Mouse (Mus musculus) forebrain, postnatal 0 days (tissue): ENCODE measurements at regions not wholly inside any gene's neighbourhood (a gene's known extent, or its start where the extent isn't known, plus 50 kb on each side); places are given as distances from the start of the nearest gene placed in this dataset.

Experiments used
- ATAC-seq: fragments of 200-750 bp; cut with Nextera tagmentation; 2 replicates; pipeline ENCODE4 v1.8.0; 2017; ENCODE audit warnings: mild to moderate bottlenecking, moderate library complexity
- DNase-seq: peaks from one replicate; pipeline ENCODE4 v3.0.0-alpha.2; 2015
- H3K27ac ChIP-seq: fragments of 300-500 bp; sonication (generic); 2 replicates; pipeline ENCODE4 v1.5.1; 2014; ENCODE audit warnings: low read depth, mild to moderate bottlenecking, antibody characterized with exemption, low read length, moderate library complexity, mixed read lengths
- H3K27me3 ChIP-seq: fragments of 300-500 bp; sonication (generic); 2 replicates; pipeline ENCODE4 v1.6.1; 2014; ENCODE audit warnings: mild to moderate bottlenecking, low read length, mixed read lengths; ENCODE audit not compliant: insufficient read depth
- H3K36me3 ChIP-seq: fragments of 300-500 bp; sonication (generic); 2 replicates; pipeline ENCODE4 v1.6.1; 2014; ENCODE audit warnings: mild to moderate bottlenecking, moderate library complexity; ENCODE audit not compliant: insufficient read depth
- H3K4me1 ChIP-seq: fragments of 300-500 bp; sonication (generic); 2 replicates; pipeline ENCODE4 v1.6.1; 2014; ENCODE audit warnings: antibody characterized with exemption; ENCODE audit not compliant: insufficient read depth
- H3K4me2 ChIP-seq: fragments of 300-500 bp; sonication (generic); 2 replicates; pipeline ENCODE4 v1.6.1; 2014; ENCODE audit warnings: low read depth, mild to moderate bottlenecking, moderate library complexity
- H3K4me3 ChIP-seq: fragments of 300-500 bp; sonication (generic); 2 replicates; pipeline ENCODE4 v1.5.1; 2014; ENCODE audit warnings: low read depth, low read length, mixed read lengths
- H3K9ac ChIP-seq: fragments of 300-500 bp; sonication (generic); 2 replicates; pipeline ENCODE4 v1.6.1; 2014; ENCODE audit warnings: mild to moderate bottlenecking
- H3K9me3 ChIP-seq: fragments of 300-500 bp; sonication (generic); 2 replicates; pipeline ENCODE4 v1.6.1; 2016; ENCODE audit warnings: low read length
- CTCF ChIP-seq: sonication (generic); IDR thresholded peaks from 2 replicates; pipeline ENCODE4 v1.5.1; 2016; ENCODE audit warnings: antibody characterized with exemption, control low read depth, low read depth
- WGBS: fragments of 180-500 bp; shearing (Covaris S2); extraction: QIAGEN DNeasy Blood & Tissue Kit; methylation state at CpG from one replicate; pipeline ENCODE4 v1.1.7; 2014; 5-methylcytosine and 5-hydroxymethylcytosine counted together

GRCm38 (mm10) chr14:106824100-106824706 lies 718.2 kb downstream of the Trim52 start:
- WGBS, result 70% methylated on average over 1 of the region's 1 CpGs
- H3K9me3 ChIP-seq, result no peaks in the 10 kb centered on the region
- no peak overlapping the region for H3K4me2 ChIP-seq
- ATAC-seq (no peak), DNase-seq (no peak)
- H3K4me1 ChIP-seq, result no peaks in the 10 kb centered on the region
- H3K27ac ChIP-seq, result no peak overlapping the region
- TF ChIP-seq CTCF, result no peak
- H3K4me3 ChIP-seq, result no peak overlapping the region
- no peak overlapping the region for H3K9ac ChIP-seq
- no peaks in the 10 kb centered on the region for H3K27me3 ChIP-seq
- no peaks in the 10 kb centered on the region for H3K36me3 ChIP-seq

GRCm38 (mm10) chr14:106835705-106836104 lies 729.7 kb downstream of the Trim52 start:
- Histone ChIP-seq H3K27me3 (no peaks in the 10 kb centered on the region), H3K4me3 (no peak overlapping the region), H3K36me3 (no peaks in the 10 kb centered on the region), H3K9ac (no peak overlapping the region), H3K4me1 (no peaks in the 10 kb centered on the region), H3K9me3 (no peaks in the 10 kb centered on the region), H3K4me2 (no peak overlapping the region), H3K27ac (no peak overlapping the region)
- no peak for TF ChIP-seq CTCF
- DNase-seq (no peak), ATAC-seq (no peak)
- 53% methylated on average over 5 of the region's 5 CpGs for WGBS

GRCm38 (mm10) chr14:106836179-106836578 lies 730.2 kb downstream of the Trim52 start:
- Histone ChIP-seq H3K4me1 (no peaks in the 10 kb centered on the region), H3K9me3 (no peaks in the 10 kb centered on the region), H3K4me2 (no peak overlapping the region), H3K9ac (no peak overlapping the region), H3K4me3 (no peak overlapping the region), H3K27ac (no peak overlapping the region), H3K27me3 (no peaks in the 10 kb centered on the region), H3K36me3 (no peaks in the 10 kb centered on the region)
- ATAC-seq (peak; percentile 81), DNase-seq (peak; percentile 49)
- no peak for TF ChIP-seq CTCF
- WGBS, result 9% methylated on average over 4 of the region's 4 CpGs
